Mouse (Mus musculus): ENCODE measurements around the gene Smarcd1. TPM values are rescaled to one million over a fixed set of nuclear protein-coding genes. Genes with fewer than 3 reads are reported as not detected.

The Smarcd1 gene
- polyA plus RNA-seq, 1 experiment from 2014 or later: 25.5 TPM

DNA sequence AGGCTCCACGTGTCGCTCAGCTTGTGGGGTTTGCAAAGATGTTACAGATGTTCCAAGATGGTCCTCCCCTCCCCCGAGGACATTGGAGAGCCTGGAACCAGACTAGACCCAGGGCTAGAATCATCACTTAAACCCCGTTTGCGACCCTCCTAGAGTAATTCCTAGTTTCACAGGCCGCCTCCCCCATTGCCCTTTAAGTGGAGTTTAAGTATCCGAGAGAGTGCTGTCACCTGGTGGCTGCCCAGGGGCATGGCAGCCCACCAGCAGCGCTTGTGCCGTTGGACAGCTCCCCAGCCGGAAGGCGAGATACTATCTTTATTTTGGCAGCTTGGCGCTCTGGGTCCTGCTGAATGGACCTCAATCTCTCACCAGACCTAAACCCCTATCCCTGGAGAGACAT, 33.0 kb upstream of the Smarcd1 start:
- Histone ChIP-seq H3K4me3 (no peak overlapping the region), H3K4me2 (no peak overlapping the region), H3K4me1 (replicated peaks) (peaks cover 38% of the 10 kb centered on the region), H3K9me3 (replicated peaks) (no peaks in the 10 kb centered on the region), H3K9ac (no peak overlapping the region), H3K36me3 (no peaks in the 10 kb centered on the region), H3K27me3 (replicated peaks) (peaks cover 81% of the 10 kb centered on the region), H3K27ac (ENCODE audit: poor library complexity, severe bottlenecking) (no peak overlapping the region)
- WGBS: 3% methylated on average over 12 of the region's 12 CpGs
- ATAC-seq (ENCODE audit: insufficient number of reproducible peaks, low FRiP score): no peak

DNA sequence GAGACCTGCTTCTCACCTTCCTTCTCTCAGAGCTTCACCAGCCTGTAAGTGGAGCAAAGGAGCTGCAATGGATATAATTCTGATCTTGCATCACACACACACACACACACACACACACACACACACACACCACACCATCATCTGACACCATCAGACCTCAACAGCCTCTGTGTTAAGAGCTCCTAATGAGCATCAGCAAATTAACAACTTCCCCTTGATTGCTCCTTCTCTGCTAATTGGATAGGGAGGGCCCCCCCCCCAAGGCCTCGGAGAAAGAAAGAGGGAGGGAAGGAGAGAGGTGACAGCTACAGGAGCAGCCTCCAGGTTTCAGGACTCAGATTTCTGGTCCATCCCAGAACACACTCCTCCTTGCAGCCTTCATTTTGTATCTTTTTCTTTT, 32.5 kb upstream of the Smarcd1 start:
- Histone ChIP-seq H3K4me1 (replicated peaks) (peaks cover 33% of the 10 kb centered on the region), H3K27ac (ENCODE audit: poor library complexity, severe bottlenecking) (no peak overlapping the region), H3K9me3 (replicated peaks) (no peaks in the 10 kb centered on the region), H3K27me3 (replicated peaks) (peaks cover 86% of the 10 kb centered on the region), H3K4me2 (no peak overlapping the region), H3K9ac (no peak overlapping the region), H3K4me3 (no peak overlapping the region), H3K36me3 (no peaks in the 10 kb centered on the region)
- ATAC-seq (ENCODE audit: insufficient number of reproducible peaks, low FRiP score): no peak
- 0% methylated on average over 1 of the region's 1 CpGs for WGBS

DNA sequence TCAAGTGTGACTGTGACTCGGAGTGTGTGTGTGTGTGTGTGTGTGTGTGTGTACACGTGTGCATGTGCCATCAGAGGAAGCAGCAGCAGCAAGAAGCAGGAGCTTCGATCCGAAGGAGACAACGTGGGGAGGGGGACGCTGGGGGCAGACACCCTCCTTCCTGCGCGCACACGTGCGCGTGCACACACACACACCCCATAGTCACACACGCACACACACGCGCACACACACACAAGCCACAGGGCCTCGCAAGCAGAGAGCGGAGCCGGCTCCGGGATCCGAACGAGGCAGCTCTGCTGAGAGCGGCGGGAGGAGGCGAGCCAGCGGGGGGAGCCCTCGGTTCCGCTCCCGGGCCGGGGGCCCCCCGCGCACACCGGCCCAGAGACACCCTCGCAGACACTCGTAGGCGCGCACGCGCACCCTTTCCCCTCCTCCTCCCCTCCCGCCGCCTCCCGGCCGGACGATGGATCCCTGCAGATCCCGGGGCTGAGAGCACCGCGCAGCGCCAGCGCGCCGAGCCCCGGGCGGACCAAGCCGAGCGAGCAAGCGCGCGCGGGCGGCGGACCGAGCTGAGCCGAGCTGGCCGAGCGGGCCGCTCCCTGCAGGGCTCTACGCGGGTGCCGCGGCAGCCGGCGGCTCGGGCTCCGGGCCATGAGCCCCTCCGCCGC, 31.6 kb upstream of the Smarcd1 start, which contains the start of gene Asic1:
Gene Asic1 (plus strand): TSS at position 215 of the 668 bp plus-strand sequence.
- H3K36me3 ChIP-seq: no peaks in the 10 kb centered on the region
- H3K4me1 ChIP-seq (replicated peaks): peaks cover 25% of the 10 kb centered on the region
- peak within 1 kb of the TSS; percentile 98 for H3K4me2 ChIP-seq
- no peak within 1 kb of the TSS for H3K27ac ChIP-seq (ENCODE audit: poor library complexity, severe bottlenecking)
- H3K4me3 ChIP-seq: peak within 1 kb of the TSS; percentile 57
- under 1% methylated on average over 52 of the region's 74 CpGs for WGBS
- peak within 1 kb of the TSS; percentile 72 for H3K9ac ChIP-seq
- H3K9me3 ChIP-seq (replicated peaks): no peaks in the 10 kb centered on the region
- peaks cover 89% of the 10 kb centered on the region for H3K27me3 ChIP-seq (replicated peaks)
- peak; percentile 54; the same call in 1 of the 2 replicates for ATAC-seq (ENCODE audit: insufficient number of reproducible peaks, low FRiP score)

DNA sequence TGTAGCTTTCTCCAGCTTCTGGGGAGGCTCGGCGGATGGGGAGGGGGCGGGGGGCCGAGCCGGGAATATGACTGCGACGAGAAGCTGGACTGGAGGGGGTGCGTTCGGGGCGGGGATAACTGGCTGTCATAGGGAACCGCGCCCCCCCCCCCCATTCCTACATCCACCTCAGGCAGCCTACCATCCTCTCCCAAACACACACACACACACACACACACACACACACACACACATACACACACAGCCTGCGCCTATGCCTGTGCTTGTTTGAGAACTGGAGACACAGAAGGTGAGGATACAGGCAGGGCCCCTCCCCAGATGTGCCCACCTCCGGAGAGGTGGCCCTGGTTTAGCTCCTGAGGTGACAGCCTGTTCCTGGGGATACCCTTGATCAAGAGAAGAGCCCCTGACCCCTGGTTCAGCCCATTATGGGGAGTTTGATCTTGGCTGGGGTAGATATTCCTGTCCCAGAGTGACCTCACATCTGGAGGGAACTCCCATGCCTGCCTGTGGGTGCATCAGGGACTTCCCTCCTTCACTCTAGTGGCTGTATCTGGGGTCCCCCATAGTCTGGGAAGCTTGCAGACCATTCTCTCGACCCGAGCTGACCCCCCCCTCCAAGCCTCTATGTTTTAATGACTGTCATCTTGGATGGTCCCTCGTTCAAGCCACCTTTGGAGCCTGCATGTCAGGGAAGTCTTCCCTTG, 30.8 kb upstream of the Smarcd1 start:
- Histone ChIP-seq H3K27me3 (replicated peaks) (peaks cover 85% of the 10 kb centered on the region), H3K4me2 (peak overlapping the region; percentile 98), H3K4me3 (peak overlapping the region; percentile 57), H3K4me1 (replicated peaks) (peaks cover 18% of the 10 kb centered on the region), H3K36me3 (no peaks in the 10 kb centered on the region), H3K9me3 (replicated peaks) (no peaks in the 10 kb centered on the region), H3K9ac (peak overlapping the region; percentile 72), H3K27ac (ENCODE audit: poor library complexity, severe bottlenecking) (no peak overlapping the region)
- 10% methylated on average over 11 of the region's 17 CpGs for WGBS
- no peak for ATAC-seq (ENCODE audit: insufficient number of reproducible peaks, low FRiP score)

DNA sequence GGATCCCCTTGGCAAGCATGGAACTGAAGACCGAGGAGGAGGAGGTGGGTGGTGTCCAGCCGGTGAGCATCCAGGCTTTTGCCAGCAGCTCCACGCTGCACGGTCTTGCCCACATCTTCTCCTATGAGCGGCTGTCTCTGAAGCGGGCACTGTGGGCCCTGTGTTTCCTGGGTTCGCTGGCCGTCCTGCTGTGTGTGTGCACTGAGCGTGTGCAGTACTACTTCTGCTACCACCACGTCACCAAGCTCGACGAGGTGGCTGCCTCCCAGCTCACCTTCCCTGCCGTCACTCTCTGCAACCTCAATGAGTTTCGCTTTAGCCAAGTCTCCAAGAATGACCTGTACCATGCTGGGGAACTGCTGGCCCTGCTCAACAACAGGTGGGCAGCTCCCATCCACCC, 30.1 kb upstream of the Smarcd1 start:
- peaks cover 18% of the 10 kb centered on the region for H3K4me1 ChIP-seq (replicated peaks)
- ATAC-seq (ENCODE audit: insufficient number of reproducible peaks, low FRiP score): no peak
- H3K36me3 ChIP-seq: no peaks in the 10 kb centered on the region
- no peak overlapping the region for H3K4me3 ChIP-seq
- peaks cover 83% of the 10 kb centered on the region for H3K27me3 ChIP-seq (replicated peaks)
- 65% methylated on average over 14 of the region's 14 CpGs for WGBS
- H3K9ac ChIP-seq: no peak overlapping the region
- H3K27ac ChIP-seq (ENCODE audit: poor library complexity, severe bottlenecking): no peak overlapping the region
- H3K4me2 ChIP-seq: no peak overlapping the region
- no peaks in the 10 kb centered on the region for H3K9me3 ChIP-seq (replicated peaks)

DNA sequence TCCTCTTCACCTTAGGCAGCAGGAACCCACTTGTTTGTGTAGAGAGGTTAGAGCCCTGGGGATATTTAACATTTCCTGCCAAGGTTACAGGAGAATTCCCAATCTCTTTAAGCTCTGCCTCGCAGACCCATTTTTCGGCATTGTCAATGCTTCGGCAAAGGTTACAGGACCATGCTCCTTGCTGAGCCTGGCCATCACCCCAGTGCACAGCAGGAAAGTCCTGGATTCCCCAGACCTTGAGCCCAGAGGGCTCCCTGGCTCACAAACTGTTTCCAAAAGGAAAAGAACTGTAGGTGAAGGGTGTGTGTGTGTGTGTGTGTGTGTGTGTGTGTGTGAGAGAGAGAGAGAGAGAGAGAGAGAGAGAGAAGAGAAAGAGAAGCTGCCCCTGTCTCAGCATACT, 27.1 kb upstream of the Smarcd1 start:
- Histone ChIP-seq H3K9ac (no peak overlapping the region), H3K4me1 (replicated peaks) (peaks cover 26% of the 10 kb centered on the region), H3K27ac (ENCODE audit: poor library complexity, severe bottlenecking) (no peak overlapping the region), H3K4me3 (no peak overlapping the region), H3K27me3 (replicated peaks) (peaks cover 81% of the 10 kb centered on the region), H3K4me2 (no peak overlapping the region), H3K9me3 (replicated peaks) (no peaks in the 10 kb centered on the region), H3K36me3 (no peaks in the 10 kb centered on the region)
- no peak for ATAC-seq (ENCODE audit: insufficient number of reproducible peaks, low FRiP score)
- 66% methylated on average over 3 of the region's 3 CpGs for WGBS

DNA sequence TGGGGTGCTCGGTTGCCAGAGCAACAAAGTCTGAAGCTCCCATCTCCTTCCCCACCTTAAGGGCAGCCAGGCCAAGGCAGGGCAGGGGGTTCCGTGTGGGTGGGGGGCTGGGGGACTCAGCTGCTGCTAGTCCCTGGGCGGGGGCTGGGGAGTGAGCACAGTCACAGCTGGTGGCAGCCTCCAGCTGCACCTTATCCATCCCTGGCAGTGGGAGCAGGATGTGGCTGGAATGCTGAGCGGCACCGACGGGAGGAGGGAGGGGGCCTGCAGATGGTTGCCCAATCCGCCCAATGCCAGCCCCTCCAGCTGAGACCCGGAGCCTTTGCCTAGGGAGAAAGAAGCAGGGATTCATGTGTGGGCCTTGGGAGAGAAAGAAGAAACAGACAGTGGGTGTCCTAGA, 24.8 kb upstream of the Smarcd1 start:
- Histone ChIP-seq H3K4me3 (no peak overlapping the region), H3K36me3 (no peaks in the 10 kb centered on the region), H3K4me1 (replicated peaks) (peaks cover 13% of the 10 kb centered on the region), H3K9me3 (replicated peaks) (no peaks in the 10 kb centered on the region), H3K9ac (0 out of 2 replicates have a peak overlapping the region, but pooled peaks have one; percentile 22), H3K27me3 (replicated peaks) (peaks cover 59% of the 10 kb centered on the region), H3K27ac (ENCODE audit: poor library complexity, severe bottlenecking) (no peak overlapping the region), H3K4me2 (no peak overlapping the region)
- 0 out of 2 replicates have a peak, but pooled peaks have one; percentile 39 for ATAC-seq (ENCODE audit: insufficient number of reproducible peaks, low FRiP score)
- WGBS: 28% methylated on average over 8 of the region's 8 CpGs

DNA sequence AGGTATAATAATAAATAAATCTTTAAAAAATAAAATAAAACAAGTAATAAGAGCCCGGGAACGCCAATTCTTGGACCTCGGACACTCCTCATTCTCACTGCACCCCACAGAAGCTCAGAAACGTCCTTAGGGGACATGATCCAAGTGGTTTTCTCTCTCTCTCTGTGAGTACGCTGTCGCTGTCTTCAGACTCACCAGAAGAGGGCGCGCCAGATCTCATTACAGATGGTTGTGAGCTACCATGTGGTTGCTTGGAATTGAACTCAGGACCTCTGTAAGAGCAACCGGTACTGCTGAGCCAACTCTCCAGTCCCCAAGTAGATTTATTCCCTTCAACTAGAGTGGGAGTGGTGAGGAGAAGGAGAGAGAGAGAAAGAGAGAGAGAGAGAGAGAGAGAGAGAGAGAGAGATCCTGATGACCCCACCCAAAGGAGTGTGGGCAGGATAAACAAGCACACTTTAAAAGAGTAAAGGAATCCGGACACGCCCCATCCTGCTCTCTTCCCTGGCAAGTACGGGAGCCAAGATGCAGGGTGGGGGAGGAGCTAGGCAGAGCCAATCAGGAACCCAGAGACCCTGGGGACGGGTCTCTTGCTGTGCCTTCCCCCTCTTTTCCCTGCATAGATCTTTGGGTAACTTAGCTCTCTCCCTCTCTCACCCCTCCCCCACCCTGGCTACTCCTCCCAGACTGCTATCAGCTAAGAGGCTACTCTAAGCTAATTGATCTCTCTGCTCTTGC, 23.7 kb upstream of the Smarcd1 start:
- Histone ChIP-seq H3K9me3 (replicated peaks) (no peaks in the 10 kb centered on the region), H3K27me3 (replicated peaks) (peaks cover 48% of the 10 kb centered on the region), H3K36me3 (no peaks in the 10 kb centered on the region), H3K27ac (ENCODE audit: poor library complexity, severe bottlenecking) (no peak overlapping the region), H3K4me2 (no peak overlapping the region), H3K4me1 (replicated peaks) (peaks cover 13% of the 10 kb centered on the region), H3K4me3 (no peak overlapping the region), H3K9ac (no peak overlapping the region)
- 13% methylated on average over 13 of the region's 13 CpGs for WGBS
- no peak for ATAC-seq (ENCODE audit: insufficient number of reproducible peaks, low FRiP score)

DNA sequence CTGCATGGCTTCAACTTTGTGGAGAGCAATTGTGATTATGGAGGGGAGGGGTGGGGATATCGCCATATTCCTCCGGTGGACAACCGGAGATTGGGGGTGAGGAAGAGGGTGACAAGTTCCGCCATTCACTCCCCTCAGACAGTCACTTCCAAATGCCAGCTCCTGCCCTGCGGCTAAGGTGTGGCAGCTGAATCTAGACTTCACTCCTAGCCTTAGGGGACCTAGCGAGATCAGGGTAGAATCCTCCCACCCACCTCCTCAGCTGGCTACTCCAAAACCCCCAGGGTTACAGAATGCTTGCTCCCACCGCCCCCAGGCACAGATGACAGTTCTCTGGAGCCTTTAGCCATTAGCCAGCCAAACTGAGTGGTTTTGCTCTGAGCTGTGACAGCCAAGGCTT, 22.9 kb upstream of the Smarcd1 start:
- Histone ChIP-seq H3K27me3 (replicated peaks) (peaks cover 41% of the 10 kb centered on the region), H3K4me1 (replicated peaks) (peaks cover 13% of the 10 kb centered on the region), H3K9ac (no peak overlapping the region), H3K4me2 (no peak overlapping the region), H3K36me3 (no peaks in the 10 kb centered on the region), H3K9me3 (replicated peaks) (no peaks in the 10 kb centered on the region), H3K4me3 (no peak overlapping the region), H3K27ac (ENCODE audit: poor library complexity, severe bottlenecking) (no peak overlapping the region)
- WGBS: 49% methylated on average over 7 of the region's 7 CpGs
- ATAC-seq (ENCODE audit: insufficient number of reproducible peaks, low FRiP score): no peak

DNA sequence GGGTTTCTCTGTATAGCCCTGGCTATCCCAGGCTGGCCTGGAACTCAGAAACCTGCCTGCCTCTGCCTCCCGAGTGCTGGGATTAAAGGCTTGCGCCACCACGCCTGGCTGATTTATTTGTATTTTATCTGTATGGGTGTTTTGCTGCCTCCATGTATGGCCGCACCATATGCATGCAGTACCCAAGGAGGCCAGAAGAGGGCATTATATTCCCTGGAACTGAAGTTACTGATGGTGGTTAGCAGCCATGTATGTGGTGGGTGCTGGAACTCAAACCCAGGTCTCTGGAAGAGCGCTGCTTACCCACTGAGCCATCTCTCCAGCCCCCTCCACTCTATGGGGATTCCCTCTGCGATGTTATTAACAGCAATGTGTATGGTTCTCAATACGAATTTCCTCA, 19.0 kb upstream of the Smarcd1 start:
- no peak overlapping the region for H3K4me2 ChIP-seq
- no peak overlapping the region for H3K27ac ChIP-seq (ENCODE audit: poor library complexity, severe bottlenecking)
- H3K4me3 ChIP-seq: no peak overlapping the region
- H3K9ac ChIP-seq: no peak overlapping the region
- 87% methylated on average over 7 of the region's 7 CpGs for WGBS
- no peaks in the 10 kb centered on the region for H3K36me3 ChIP-seq
- peaks cover 9% of the 10 kb centered on the region; the same call in 1 of the 2 replicates for H3K4me1 ChIP-seq (replicated peaks)
- no peak for ATAC-seq (ENCODE audit: insufficient number of reproducible peaks, low FRiP score)
- peaks cover 25% of the 10 kb centered on the region; the same call in 1 of the 2 replicates for H3K27me3 ChIP-seq (replicated peaks)
- no peaks in the 10 kb centered on the region for H3K9me3 ChIP-seq (replicated peaks)

DNA sequence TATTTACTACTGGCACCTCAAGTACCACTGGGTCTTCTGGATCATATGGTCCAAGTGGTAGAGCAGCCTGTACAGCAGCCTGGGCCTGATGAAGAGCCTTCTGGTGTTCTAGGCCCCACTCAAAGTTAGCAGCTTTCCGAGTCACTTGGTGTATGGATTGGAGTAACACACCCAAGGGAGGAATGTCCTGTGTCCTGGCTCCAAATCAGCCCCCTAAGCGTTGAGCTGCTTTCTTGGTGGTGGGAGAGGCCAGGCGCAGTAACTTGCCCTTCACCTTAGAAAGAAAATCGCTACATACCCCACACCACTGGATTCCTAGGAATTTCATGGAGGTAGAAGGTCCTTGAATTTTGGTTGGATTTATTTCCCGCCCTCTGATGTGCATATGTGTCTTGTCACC, 17.8 kb upstream of the Smarcd1 start:
- no peaks in the 10 kb centered on the region for H3K9me3 ChIP-seq (replicated peaks)
- no peaks in the 10 kb centered on the region for H3K4me1 ChIP-seq (replicated peaks)
- no peaks in the 10 kb centered on the region for H3K36me3 ChIP-seq
- H3K27me3 ChIP-seq (replicated peaks): peaks cover 23% of the 10 kb centered on the region; the same call in 1 of the 2 replicates
- no peak overlapping the region for H3K4me3 ChIP-seq
- 87% methylated on average over 5 of the region's 5 CpGs for WGBS
- H3K9ac ChIP-seq: no peak overlapping the region
- H3K27ac ChIP-seq (ENCODE audit: poor library complexity, severe bottlenecking): no peak overlapping the region
- no peak for ATAC-seq (ENCODE audit: insufficient number of reproducible peaks, low FRiP score)
- H3K4me2 ChIP-seq: no peak overlapping the region

All from heart, embryonic 12.5 days (tissue).